Mouse (Mus musculus) bone marrow macrophage, adult 2 months (primary cell): ENCODE data around the gene Ube2k. TPM values are rescaled to one million over a fixed set of nuclear protein-coding genes. Genes with fewer than 3 reads are reported as not detected.

ENCODE experiments used
- H3K27ac ChIP-seq: 2 replicates; pipeline ENCODE4 v1.5.1; 2012; ENCODE audit warnings: low read depth, low read length; ENCODE audit not compliant: insufficient read depth
- H3K4me1 ChIP-seq: 2 replicates; pipeline ENCODE4 v1.6.1; 2012; ENCODE audit warnings: low read length; ENCODE audit not compliant: control insufficient read depth, insufficient read depth
- H3K4me3 ChIP-seq: 2 replicates; pipeline ENCODE4 v1.5.1; 2012; ENCODE audit warnings: mild to moderate bottlenecking, low read length, moderate library complexity; ENCODE audit not compliant: insufficient read depth
- CTCF ChIP-seq: IDR thresholded peaks from 2 replicates; pipeline ENCODE4 v1.5.1; 2012; ENCODE audit warnings: low read depth, mild to moderate bottlenecking, low read length, moderate library complexity
- POLR2A ChIP-seq: IDR thresholded peaks from 2 replicates; pipeline ENCODE4 v1.6.1; 2012; ENCODE audit warnings: mild to moderate bottlenecking, low read depth, low read length, borderline replicate concordance
- polyA plus RNA-seq: library from polyadenylated mRNA; stranded (reverse); fragments of >200 nt; gene quantifications from 2 replicates; pipeline ENCODE4 v1.2.4, GENCODE M21; 2012; ENCODE audit not compliant: missing spikeins, insufficient read depth, insufficient read length

Gene Ube2k
- polyA plus RNA-seq, 1 experiment = 127 TPM

- H3K27ac ChIP-seq = no peak overlapping the region
- peaks cover 12% of the 10 kb centered on the region for H3K4me1 ChIP-seq
- TF ChIP-seq POLR2A (no peak), CTCF (no peak)
Measured at GRCm38 (mm10) chr5:65565486-65565885, 28.5 kb downstream of the Ube2k start.

GRCm38 (mm10) chr5:65574876-65575275 lies 37.8 kb downstream of the Ube2k start:
- TF ChIP-seq POLR2A = no peak
- TF ChIP-seq CTCF = no peak
- Histone ChIP-seq H3K4me3 (no peak overlapping the region), H3K27ac (no peak overlapping the region), H3K4me1 (peaks cover 14% of the 10 kb centered on the region)

More at GRCm38 (mm10) chr5:65565486-65565885, 28.5 kb downstream of the Ube2k start:
- H3K4me3 ChIP-seq = no peak overlapping the region

DNA sequence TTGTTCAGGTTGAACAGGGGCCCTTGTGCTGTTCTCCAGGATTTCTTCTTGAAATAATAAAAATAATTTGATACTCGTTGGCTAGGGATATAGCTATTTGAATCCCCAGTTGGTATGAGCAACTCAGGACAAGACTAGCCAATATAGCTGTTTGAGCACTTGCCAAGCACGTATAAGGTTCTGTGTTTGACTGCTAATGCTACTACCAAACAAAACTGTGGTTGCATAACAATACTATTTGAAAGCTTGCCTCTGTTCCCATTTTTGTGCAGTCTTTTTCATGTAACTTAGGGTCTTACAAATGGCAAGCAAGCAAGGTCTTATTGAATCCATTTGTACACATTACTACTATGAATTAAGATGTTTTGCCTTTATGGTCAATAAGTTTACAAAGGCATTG lies 38.9 kb downstream of the Ube2k start:
- TF ChIP-seq POLR2A (no peak), CTCF (no peak)
- Histone ChIP-seq H3K4me3 (no peak overlapping the region), H3K4me1 (peaks cover 14% of the 10 kb centered on the region), H3K27ac (no peak overlapping the region)

DNA sequence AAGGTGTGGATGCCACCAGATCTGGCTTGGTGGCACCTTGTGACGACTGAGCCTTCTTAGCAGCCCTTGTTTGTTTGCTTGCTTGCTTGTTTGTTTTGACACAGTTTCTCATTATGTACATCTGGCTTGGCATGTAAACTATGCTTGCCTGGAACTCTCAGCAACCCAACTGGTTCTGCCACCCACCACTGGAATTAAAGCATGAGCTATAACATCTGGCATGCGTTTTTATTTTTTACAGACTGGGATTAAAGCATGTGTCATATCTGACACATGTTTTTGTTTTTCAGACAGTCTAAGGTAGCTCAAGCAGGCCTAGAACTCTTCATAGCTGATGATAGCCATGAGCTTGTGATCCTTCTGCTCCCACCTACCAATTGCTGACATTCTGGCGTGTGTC lies 41.5 kb downstream of the Ube2k start:
- Histone ChIP-seq H3K27ac (no peak overlapping the region), H3K4me3 (no peak overlapping the region), H3K4me1 (peaks cover 10% of the 10 kb centered on the region)
- TF ChIP-seq CTCF (no peak), POLR2A (no peak)

DNA sequence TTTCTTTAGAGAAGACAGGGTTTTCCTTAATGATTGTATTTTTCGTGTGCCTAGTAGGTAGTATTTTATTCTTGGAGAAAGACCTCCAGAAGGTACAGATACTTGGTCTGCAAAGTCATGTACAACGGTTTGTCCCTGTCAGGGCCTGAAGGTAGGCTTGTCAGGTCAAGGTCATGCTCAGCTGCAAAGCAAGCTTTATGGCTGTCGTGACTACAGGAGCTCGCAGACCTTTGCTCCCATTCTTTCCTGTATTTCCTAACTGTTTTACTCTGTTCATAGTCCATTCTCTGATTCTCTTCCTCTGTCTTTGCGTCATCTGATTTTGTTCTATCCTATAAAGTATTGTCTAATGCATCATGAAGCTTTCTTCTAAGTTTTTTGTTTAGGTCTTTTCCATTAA lies 49.3 kb downstream of the Ube2k start:
- Histone ChIP-seq H3K4me1 (no peaks in the 10 kb centered on the region), H3K4me3 (no peak overlapping the region), H3K27ac (no peak overlapping the region)
- TF ChIP-seq CTCF (no peak), POLR2A (no peak)

DNA sequence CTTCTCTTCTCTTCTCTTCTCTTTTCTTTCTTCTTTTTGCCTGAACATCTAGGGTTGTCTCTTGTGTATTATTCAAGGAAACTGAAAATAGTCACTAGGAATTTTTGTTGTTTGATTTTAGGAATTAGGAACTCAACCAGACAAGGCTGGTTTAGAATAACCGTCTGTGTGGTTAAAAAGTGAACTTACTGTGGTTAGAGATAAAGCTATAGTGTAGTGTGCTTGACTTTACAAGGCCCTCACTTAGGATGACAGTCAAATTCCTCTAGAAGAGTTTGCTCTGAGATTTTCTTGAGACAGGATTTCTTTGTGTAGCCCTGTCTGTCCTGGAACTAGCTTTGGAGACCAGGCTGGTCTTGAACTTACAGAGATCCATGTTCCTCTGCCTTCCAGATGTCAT lies 53.2 kb downstream of the Ube2k start:
- Histone ChIP-seq H3K4me1 (0 out of 2 replicates have a peak, but pooled peaks cover 4% of the 10 kb centered on the region), H3K27ac (no peak overlapping the region), H3K4me3 (no peak overlapping the region)
- TF ChIP-seq CTCF = no peak
- TF ChIP-seq POLR2A = no peak

DNA sequence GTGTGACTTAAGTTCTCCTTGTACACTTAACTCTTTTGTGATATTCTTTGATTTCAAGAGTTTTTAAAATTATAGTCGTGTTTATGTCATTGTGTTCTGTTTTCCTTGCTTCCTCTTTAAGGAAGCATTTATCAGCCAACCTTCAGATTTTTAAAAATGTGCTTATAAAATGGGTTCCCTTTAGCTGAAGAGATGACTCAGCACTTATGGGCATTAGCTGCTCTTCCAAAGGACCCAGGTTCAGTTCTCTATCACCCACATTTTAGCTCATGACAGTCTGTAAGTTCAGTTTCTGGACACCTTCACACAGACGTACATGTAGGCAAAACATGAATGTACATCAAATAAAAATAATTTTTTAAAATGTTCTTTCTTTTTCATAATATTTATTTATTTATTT lies 55.4 kb downstream of the Ube2k start:
- Histone ChIP-seq H3K4me3 (no peak overlapping the region), H3K4me1 (0 out of 2 replicates have a peak, but pooled peaks cover 4% of the 10 kb centered on the region), H3K27ac (no peak overlapping the region)
- TF ChIP-seq POLR2A (no peak), CTCF (no peak)

DNA sequence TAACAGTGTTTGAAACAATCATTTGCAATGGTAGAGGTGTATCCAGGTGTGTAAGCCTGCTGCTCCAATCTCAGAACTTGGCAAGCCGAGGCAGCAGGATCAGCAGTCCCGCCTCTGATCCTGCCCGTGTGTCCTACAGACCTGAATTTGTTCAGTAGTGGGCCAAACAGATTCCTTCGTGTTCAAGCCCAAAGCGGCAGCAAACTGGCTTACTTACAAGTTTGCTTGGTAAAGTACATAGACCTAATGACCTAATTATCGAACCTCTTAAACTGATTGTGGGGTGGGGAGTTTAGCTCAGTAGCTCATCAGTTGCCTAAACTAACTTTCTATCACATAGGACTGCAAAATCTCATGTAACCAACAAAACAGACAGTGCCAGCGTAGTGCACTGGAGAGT lies 62.6 kb downstream of the Ube2k start:
- Histone ChIP-seq H3K4me1 (no peaks in the 10 kb centered on the region), H3K27ac (no peak overlapping the region), H3K4me3 (no peak overlapping the region)
- TF ChIP-seq CTCF (no peak), POLR2A (no peak)

DNA sequence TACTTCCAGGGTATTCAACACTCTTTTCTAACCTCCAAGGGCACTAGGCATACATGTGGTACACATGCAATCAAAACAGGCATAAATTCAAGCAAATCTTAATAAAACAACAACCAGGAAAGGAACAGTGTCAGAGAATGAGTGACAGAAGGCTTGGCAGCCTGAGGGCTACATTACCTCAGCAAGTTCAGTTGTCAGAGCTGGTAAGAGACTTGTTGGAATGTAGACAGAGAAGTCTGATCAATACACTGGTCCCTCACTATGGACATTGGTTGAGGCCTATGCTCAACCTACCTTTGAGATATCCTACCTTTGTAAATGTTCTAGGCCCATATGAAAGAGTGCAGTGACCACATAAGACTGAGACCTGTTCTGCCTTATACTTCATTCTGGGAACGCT lies 69.8 kb downstream of the Ube2k start:
- Histone ChIP-seq H3K4me1 (no peaks in the 10 kb centered on the region), H3K4me3 (no peak overlapping the region), H3K27ac (no peak overlapping the region)
- TF ChIP-seq POLR2A = no peak
- no peak for TF ChIP-seq CTCF

DNA sequence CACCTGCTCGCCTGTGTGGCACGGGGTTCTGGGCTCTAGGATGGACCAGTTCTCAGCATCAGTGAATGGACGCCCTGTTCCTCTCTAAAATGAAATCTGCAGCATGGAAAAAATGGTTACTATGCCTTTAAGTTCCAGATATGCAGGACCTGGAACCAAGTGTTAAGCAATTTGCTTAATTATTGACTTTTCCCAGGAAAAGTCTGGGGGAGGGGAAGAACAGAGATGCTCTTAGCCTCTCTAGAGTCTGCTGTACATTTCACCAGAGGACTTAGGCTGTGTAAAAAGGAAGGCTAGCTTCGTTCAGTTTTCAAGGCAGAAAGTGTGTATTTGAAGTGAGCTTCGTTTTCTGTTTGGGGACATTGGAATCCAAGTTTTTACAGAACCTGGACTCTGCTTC lies 72.7 kb downstream of the Ube2k start:
- Histone ChIP-seq H3K27ac (no peak overlapping the region), H3K4me3 (no peak overlapping the region), H3K4me1 (no peaks in the 10 kb centered on the region)
- TF ChIP-seq CTCF (no peak), POLR2A (no peak)

GRCm38 (mm10) chr5:65610541-65610940 lies 73.5 kb downstream of the Ube2k start:
- Histone ChIP-seq H3K27ac (no peak overlapping the region), H3K4me3 (no peak overlapping the region), H3K4me1 (no peaks in the 10 kb centered on the region)
- TF ChIP-seq POLR2A (no peak), CTCF (no peak)
